Mouse (Mus musculus): Measurements from ENCODE around the gene Mbd5. TPM values are rescaled to one million over a fixed set of nuclear protein-coding genes. Genes with fewer than 3 reads are reported as not detected.
A peak's percentile ranks its signal among the peaks of the same experiment; 100 is the strongest.

Gene Mbd5
- total and polyA plus RNA-seq, 3 experiments: 4.4 to 8.7 TPM; not detected in 1

DNA sequence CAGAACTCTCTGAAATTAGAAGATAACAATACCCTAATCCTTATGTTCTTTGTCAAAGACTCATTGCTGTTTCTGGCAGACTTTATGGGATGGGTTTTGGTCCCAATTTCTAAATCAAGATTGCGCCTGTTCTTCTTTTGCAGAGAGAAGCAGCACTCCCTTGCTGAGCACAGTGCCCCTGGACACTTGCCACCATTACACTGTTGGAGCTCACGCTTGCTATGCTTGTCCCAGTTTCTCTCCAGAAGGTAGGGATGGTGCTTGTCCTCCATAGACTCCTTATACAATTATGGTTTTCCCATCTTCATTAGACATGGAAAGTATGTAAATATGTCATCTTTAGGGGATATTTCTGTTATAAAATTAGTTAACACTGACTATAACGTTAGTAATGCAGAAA is 220.5 kb downstream of the Mbd5 start:
- Histone ChIP-seq H3K4me3 (ENCODE audit: control insufficient read depth in 1 of 2, insufficient read depth in 1 of 2, low read depth in 2 of 2, low read length in 2 of 2) (no peak overlapping the region), H3K9me3 (replicated peaks; ENCODE audit: insufficient read depth, low read length) (no peaks in the 10 kb centered on the region), H3K27ac (ENCODE audit: control insufficient read depth, low read depth, low read length) (no peak overlapping the region), H3K27me3 (ENCODE audit: control insufficient read depth in 1 of 2, insufficient read depth in 2 of 2, low read length in 2 of 2) (no peaks in the 10 kb centered on the region), H3K9ac (ENCODE audit: control insufficient read depth, low read depth, low read length, poor library complexity, severe bottlenecking) (no peak overlapping the region), H3K79me2 (ENCODE audit: control insufficient read depth, insufficient read depth, low read length, poor library complexity) (no peaks in the 10 kb centered on the region), H3K36me3 (ENCODE audit: control insufficient read depth in 1 of 2, insufficient read depth in 2 of 2, low read length in 2 of 2) (no peaks in the 10 kb centered on the region; a peak in 1 of 4 replicates), H3K4me1 (ENCODE audit: control insufficient read depth in 1 of 2, insufficient read depth in 2 of 2, low read length in 2 of 2) (no peaks in the 10 kb centered on the region)
- TF ChIP-seq NRF1 (IDR thresholded peaks at IDR 0.05; ENCODE audit: insufficient read depth, low read depth, low read length, poor library complexity, severe bottlenecking) (no peak), ZNF384 (IDR thresholded peaks at IDR 0.05; ENCODE audit: low read depth, low read length) (no peak), MEF2A (IDR thresholded peaks at IDR 0.05; ENCODE audit: extremely low read depth, insufficient replicate concordance, low read depth, low read length, poor library complexity, severe bottlenecking) (no peak), TBP (IDR thresholded peaks at IDR 0.05; ENCODE audit: low read depth, low read length) (no peak), RCOR1 (IDR thresholded peaks at IDR 0.05; ENCODE audit: low read depth, low read length) (no peak), RAD21 (IDR thresholded peaks at IDR 0.05; ENCODE audit: low read depth, low read length) (no peak), MAX (IDR thresholded peaks at IDR 0.05; ENCODE audit: low read length) (no peak)
- DNase-seq (ENCODE audit: low read depth, low spot score): no peak

DNA sequence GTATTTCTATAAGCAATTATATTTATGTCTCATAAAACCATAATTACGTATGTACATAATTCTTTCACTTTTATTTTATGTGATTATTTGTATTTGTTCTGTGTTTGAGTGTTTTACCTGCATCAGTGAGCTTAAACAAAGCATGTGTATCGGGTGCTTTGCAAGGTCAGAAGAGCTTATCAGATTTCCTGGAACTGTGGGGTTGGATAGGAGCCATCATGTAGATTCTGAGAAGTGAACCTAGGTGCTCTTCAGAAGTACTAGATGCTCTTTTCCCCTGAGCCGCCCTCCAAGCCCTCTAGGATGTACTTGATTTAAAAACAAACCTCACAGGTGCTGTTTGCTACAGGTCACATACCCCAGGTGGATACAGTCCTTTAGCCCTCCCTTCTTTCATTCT is 227.7 kb downstream of the Mbd5 start:
- Histone ChIP-seq H3K27ac (ENCODE audit: control insufficient read depth, low read depth, low read length) (no peak overlapping the region), H3K4me3 (ENCODE audit: control insufficient read depth in 1 of 2, insufficient read depth in 1 of 2, low read depth in 2 of 2, low read length in 2 of 2) (no peak overlapping the region), H3K9ac (ENCODE audit: control insufficient read depth, low read depth, low read length, poor library complexity, severe bottlenecking) (no peak overlapping the region), H3K36me3 (ENCODE audit: control insufficient read depth in 1 of 2, insufficient read depth in 2 of 2, low read length in 2 of 2) (peaks cover 0 to 6% of the 10 kb centered on the region in 2 experiments; a peak in 3 of 4 replicates), H3K9me3 (replicated peaks; ENCODE audit: insufficient read depth, low read length) (no peaks in the 10 kb centered on the region), H3K4me1 (ENCODE audit: control insufficient read depth in 1 of 2, insufficient read depth in 2 of 2, low read length in 2 of 2) (peaks cover 3 to 4% of the 10 kb centered on the region in 2 experiments; a peak in 1 of 4 replicates), H3K27me3 (ENCODE audit: control insufficient read depth in 1 of 2, insufficient read depth in 2 of 2, low read length in 2 of 2) (no peaks in the 10 kb centered on the region), H3K79me2 (ENCODE audit: control insufficient read depth, insufficient read depth, low read length, poor library complexity) (no peaks in the 10 kb centered on the region)
- TF ChIP-seq GATA1 (IDR thresholded peaks at IDR 0.05; ENCODE audit: low read depth, low read length) (peak; percentile 74), KAT2A (conservative IDR thresholded peaks at IDR 0.05; ENCODE audit: low read depth, low read length) (no peak), ETS1 (IDR thresholded peaks at IDR 0.05; ENCODE audit: low read depth, low read length) (peak; percentile 31; the same call in 1 of the 2 replicates)
- peak; percentile 62 for DNase-seq (ENCODE audit: low read depth, low spot score)

DNA sequence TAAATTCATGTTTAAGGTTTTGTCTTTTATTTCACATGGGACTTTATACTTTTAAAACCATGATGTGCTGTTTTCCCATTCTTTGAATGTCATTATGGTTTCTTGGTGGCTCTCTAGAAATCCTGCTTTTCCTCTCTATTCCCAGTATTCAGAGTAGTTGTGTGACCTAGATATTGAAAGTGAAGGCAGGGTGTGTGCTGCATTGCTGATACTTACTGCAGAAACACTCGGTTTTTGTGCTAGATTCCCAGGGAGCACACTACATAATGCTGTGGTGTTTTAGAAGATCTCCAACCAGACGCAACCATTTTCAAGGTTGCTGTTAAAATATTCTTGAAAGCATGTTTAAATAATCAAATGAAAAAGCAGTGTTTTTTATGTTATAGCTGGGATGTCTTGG is 241.7 kb downstream of the Mbd5 start:
- Histone ChIP-seq H3K79me2 (ENCODE audit: control insufficient read depth, insufficient read depth, low read length, poor library complexity) (no peaks in the 10 kb centered on the region), H3K36me3 (ENCODE audit: control insufficient read depth in 1 of 2, insufficient read depth in 2 of 2, low read length in 2 of 2) (no peaks in the 10 kb centered on the region), H3K9me3 (replicated peaks; ENCODE audit: insufficient read depth, low read length) (no peaks in the 10 kb centered on the region), H3K9ac (ENCODE audit: control insufficient read depth, low read depth, low read length, poor library complexity, severe bottlenecking) (no peak overlapping the region), H3K27ac (ENCODE audit: control insufficient read depth, low read depth, low read length) (no peak overlapping the region), H3K4me1 (ENCODE audit: control insufficient read depth in 1 of 2, insufficient read depth in 2 of 2, low read length in 2 of 2) (no peaks in the 10 kb centered on the region), H3K27me3 (ENCODE audit: control insufficient read depth in 1 of 2, insufficient read depth in 2 of 2, low read length in 2 of 2) (no peaks in the 10 kb centered on the region), H3K4me3 (ENCODE audit: control insufficient read depth in 1 of 2, insufficient read depth in 1 of 2, low read depth in 2 of 2, low read length in 2 of 2) (no peak overlapping the region)
- no peak for TF ChIP-seq ZKSCAN1 (IDR thresholded peaks at IDR 0.05; ENCODE audit: low read depth, low read length)
- TF ChIP-seq GATA1 (IDR thresholded peaks at IDR 0.05; ENCODE audit: low read depth, low read length): no peak
- no peak for TF ChIP-seq POLR2AphosphoS2 (IDR thresholded peaks at IDR 0.05; ENCODE audit: low read length)
- TF ChIP-seq GABPA (IDR thresholded peaks at IDR 0.05; ENCODE audit: low read depth, low read length): no peak
- no peak for DNase-seq (ENCODE audit: low read depth, low spot score)
